Mouse (Mus musculus): ENCODE results near the gene Polr2l.

Gene Polr2l

DNA sequence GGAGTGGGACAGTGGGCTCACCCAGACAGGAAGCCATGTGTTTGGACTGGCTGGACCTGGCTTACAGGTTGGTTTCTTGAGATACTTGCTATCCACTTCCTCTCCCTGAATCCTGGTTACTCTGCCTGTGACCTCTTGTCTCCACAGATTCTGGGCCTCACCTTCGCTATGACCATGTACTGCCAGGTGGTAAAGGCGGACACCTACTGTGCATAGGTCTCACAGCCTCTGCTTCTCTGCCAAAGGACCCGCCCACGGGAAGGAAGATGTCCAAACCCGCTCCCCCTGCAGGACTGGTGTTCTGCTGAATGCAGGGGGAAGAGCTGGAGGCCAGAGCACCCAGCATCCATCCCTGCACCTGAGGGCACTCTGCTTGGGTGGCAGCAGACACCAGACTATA is 17.8 kb upstream of the Polr2l start:
- ChIA-PET CTCF (interaction anchor here in 1 of 4 experiments (1.4 to 4.8 kb wide), 2 partner anchors 12 to 98 kb away, joined by 3 to 36 read pairs; no protein-coding TSS in a partner anchor), POLR2A (interaction anchor here in 1 of 4 experiments (0.9 kb wide), 1 partner anchor 7 kb away, joined by 3 read pairs; no protein-coding TSS in a partner anchor)

- ChIA-PET CTCF (interaction anchor here (0.5 to 4.8 kb wide), 21 partner anchors 9 to 1370 kb away, joined by 3 to 36 read pairs (median 3); partner anchors contain the start of gene Chid1 (in 1 of the 4)), POLR2A (interaction anchor here in 2 of 4 experiments (0.6 to 38.4 kb wide), 6 partner anchors 10 to 112 kb away, joined by 3 to 944 read pairs (median 4); partner anchors contain the start of genes Cd151 (in 1 of the 2), Cracr2b (in 1 of the 2), Pnpla2 (in 1 of the 2) and Polr2l (in 1 of the 2))
Observed at GRCm38 (mm10) chr7:141491151-141491550, 16.2 kb upstream of the Polr2l start.

DNA sequence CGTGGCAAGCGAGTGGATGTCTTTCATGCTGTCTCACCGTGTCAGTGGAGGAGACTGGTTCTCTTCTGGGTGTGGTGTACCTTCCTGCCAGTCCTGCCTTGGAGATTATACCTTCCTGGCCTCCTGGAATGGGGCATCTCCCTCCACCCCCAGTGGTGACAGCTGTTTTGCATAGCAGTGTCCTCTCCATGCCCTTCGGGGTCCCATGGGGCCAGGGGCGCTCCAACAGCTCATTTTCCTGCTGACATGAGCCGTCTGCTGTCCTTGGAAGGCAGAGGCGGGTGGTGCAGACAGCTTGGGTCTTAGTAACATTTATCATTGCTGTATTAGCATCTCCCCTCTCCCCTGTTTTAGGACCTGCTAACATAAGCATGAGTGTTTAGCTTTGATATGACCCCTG is 12.2 kb upstream of the Polr2l start:
- ChIA-PET POLR2A (interaction anchor here in 3 of 4 experiments (0.9 to 38.4 kb wide), 9 partner anchors 12 to 415 kb away, joined by 3 to 944 read pairs (median 5); partner anchors contain the start of genes Cd151 (in 1 of the 3), Chid1 (in 1 of the 3), Cracr2b (in 1 of the 3) and Pnpla2 (in 1 of the 3)), CTCF (interaction anchor here in 1 of 4 experiments (1.0 kb wide), 1 partner anchor 164 kb away, joined by 3 read pairs; no protein-coding TSS in a partner anchor)

DNA sequence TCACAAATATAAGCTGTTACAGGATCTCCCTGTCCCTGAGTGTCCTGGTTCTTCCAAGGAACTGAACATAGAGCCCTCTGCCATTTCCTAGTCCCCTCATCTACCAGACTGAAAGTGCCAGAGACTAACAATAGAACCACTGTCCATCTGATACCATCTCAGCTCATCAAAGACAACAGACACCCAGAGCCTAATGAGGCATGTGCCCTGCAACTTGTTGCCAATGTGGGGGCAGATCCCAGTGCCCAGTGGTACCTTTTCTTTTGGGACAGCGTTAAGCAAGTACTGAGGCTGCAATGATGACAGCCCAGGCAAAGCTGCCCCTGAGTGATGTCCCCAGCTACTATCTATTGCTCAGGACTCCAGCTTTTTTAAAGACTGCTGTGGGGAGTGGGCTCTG is 11.3 kb upstream of the Polr2l start:
- CTCF ChIA-PET: interaction anchor here in 2 of 4 experiments (1.0 to 1.2 kb wide), 2 partner anchors 165 to 172 kb away, joined by 3 read pairs; no protein-coding TSS in a partner anchor
- POLR2A ChIA-PET: interaction anchor here in 2 of 4 experiments (0.9 to 38.4 kb wide), 5 partner anchors 10 to 416 kb away, joined by 3 to 944 read pairs (median 5); partner anchors contain the start of genes Cd151 (in 1 of the 2), Chid1 (in 1 of the 2), Cracr2b (in 1 of the 2) and Pnpla2 (in 1 of the 2)

DNA sequence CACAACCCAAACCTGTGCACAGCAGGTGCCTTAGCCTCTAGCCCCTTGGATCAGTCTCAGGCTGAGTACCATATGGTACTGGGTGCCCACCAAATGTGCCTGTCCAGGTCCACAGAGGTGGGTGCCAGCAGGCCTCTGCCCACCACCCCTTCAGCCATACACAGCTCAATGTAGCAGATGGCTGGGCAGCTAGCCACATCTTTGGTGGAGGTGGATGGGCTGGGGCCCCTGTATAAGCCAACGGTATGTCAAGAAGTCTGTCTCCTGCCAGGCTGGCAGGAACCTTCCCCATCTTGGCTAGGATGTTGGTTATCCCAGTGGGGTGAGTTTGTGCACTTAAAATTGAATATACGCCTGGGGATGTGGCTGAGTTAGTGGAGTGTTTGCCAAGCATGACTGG is 10.7 kb upstream of the Polr2l start:
- ChIA-PET POLR2A (interaction anchor here in 3 of 4 experiments (0.6 to 38.4 kb wide), 7 partner anchors 8 to 105 kb away, joined by 3 to 944 read pairs (median 4); partner anchors contain the start of genes Cd151 (in 1 of the 3), Chid1 (in 1 of the 3), Cracr2b (in 1 of the 3) and Pnpla2 (in 1 of the 3)), CTCF (interaction anchor here in 1 of 4 experiments (1.2 kb wide), 1 partner anchor 173 kb away, joined by 3 read pairs; no protein-coding TSS in a partner anchor)

- POLR2A ChIA-PET: interaction anchor here in 3 of 4 experiments (0.6 to 38.4 kb wide), 9 partner anchors 8 to 105 kb away, joined by 3 to 944 read pairs (median 4); partner anchors contain the start of genes Polr2l (in 2 of the 3), Tspan4 (in 2 of the 3), Cd151 (in 1 of the 3) and Cracr2b (in 1 of the 3)
- CTCF ChIA-PET: no interaction called here
Observed at GRCm38 (mm10) chr7:141485186-141485585, 10.3 kb upstream of the Polr2l start.

GRCm38 (mm10) chr7:141484186-141485120 is 9.5 kb upstream of the Polr2l start:
- ChIA-PET CTCF (interaction anchor here in 1 of 4 experiments (4.7 kb wide), 1 partner anchor 17 kb away, joined by 22 read pairs; the partner anchor contains the start of gene Cd151), POLR2A (interaction anchor here in 2 of 4 experiments (0.8 to 38.4 kb wide), 12 partner anchors 9 to 93 kb away, joined by 3 to 944 read pairs (median 4); partner anchors contain the start of genes Polr2l (in 2 of the 2), Tspan4 (in 2 of the 2), Cd151 (in 1 of the 2) and Cracr2b (in 1 of the 2))

GRCm38 (mm10) chr7:141483114-141483653 is 8.3 kb upstream of the Polr2l start:
- ChIA-PET CTCF (interaction anchor here in 2 of 4 experiments (1.4 to 4.7 kb wide), 6 partner anchors 15 to 184 kb away, joined by 4 to 49 read pairs (median 16); partner anchors contain the start of genes Cd151 (in 1 of the 2), Chid1 (in 1 of the 2) and Cracr2b (in 1 of the 2)), POLR2A (interaction anchor here in 3 of 4 experiments (0.6 to 38.4 kb wide), 14 partner anchors 8 to 205 kb away, joined by 3 to 944 read pairs (median 5); partner anchors contain the start of genes Cd151 (in 2 of the 3), Chid1 (in 1 of the 3), Cracr2b (in 1 of the 3) and Pnpla2 (in 1 of the 3))

GRCm38 (mm10) chr7:141482531-141483024 is 7.6 kb upstream of the Polr2l start:
- ChIA-PET CTCF (interaction anchor here in 2 of 4 experiments (1.1 to 4.7 kb wide), 13 partner anchors 9 to 273 kb away, joined by 3 to 49 read pairs (median 9); partner anchors contain the start of genes Cd151 (in 2 of the 2), Chid1 (in 2 of the 2) and Cracr2b (in 1 of the 2)), POLR2A (interaction anchor here in 3 of 4 experiments (0.5 to 38.4 kb wide), 20 partner anchors 12 to 560 kb away, joined by 3 to 944 read pairs (median 5); partner anchors contain the start of genes Cd151 (in 2 of the 3), Chid1 (in 2 of the 3), Cracr2b (in 2 of the 3) and Deaf1 (in 1 of the 3))

DNA sequence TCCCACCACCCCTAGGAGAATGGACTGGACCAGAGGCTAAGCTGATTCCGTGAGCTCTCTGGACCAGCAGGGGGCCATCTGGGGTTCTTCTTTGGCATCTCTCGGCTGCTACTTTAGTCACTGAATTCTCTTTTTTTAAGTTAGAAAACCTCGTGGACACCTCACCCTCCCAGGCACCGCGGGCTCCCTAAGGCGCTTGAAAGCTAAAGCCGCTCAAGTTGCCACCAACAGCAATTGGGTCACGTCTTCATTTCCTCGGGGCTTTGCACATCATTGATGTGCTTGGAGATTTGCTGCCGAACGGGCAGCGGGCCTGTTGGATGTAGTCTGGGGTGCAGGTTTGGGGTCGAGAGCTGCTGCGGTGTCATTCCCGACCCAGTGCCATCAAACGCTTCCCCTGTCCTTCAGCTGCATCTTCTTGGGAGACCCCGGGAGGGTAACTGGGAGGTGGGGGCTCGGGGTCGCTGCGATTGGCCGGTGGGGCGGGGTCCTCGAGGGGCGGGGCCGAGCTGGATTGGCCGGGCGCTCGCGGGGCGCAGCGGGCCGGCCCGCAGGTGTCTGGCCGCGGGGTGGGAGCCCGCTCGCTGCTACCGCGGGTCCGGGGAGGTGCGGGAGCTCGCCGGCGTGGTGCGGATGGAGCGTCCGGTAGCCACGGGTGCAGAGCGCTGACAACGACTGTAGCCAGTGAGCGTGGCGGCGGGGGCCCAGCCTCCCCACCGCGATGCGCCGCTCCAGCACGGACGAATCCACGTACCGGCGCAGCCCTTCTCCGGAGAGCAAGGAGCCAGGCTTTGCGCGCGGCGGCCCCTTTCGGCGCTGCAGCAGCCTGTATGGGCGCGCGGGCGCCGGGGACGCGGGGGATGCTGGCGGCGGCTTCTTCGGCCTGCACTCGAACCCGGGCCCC is 6.8 kb upstream of the Polr2l start:
- CTCF ChIA-PET: interaction anchor here (0.5 to 4.7 kb wide), 71 partner anchors 10 to 768 kb away, joined by 3 to 49 read pairs (median 5); partner anchors contain the start of genes Cd151 (in 2 of the 4), Chid1 (in 2 of the 4), Cracr2b (in 2 of the 4) and Dusp8 (in 1 of the 4)

GRCm38 (mm10) chr7:141480842-141481497 is 6.0 kb upstream of the Polr2l start:
- ChIA-PET POLR2A (interaction anchor here in 3 of 4 experiments (0.5 to 38.4 kb wide), 37 partner anchors 9 to 443 kb away, joined by 3 to 944 read pairs (median 5); partner anchors contain the start of genes Chid1 (in 3 of the 3), Pnpla2 (in 3 of the 3), Cd151 (in 2 of the 3) and Cracr2b (in 2 of the 3)), CTCF (interaction anchor here (0.5 to 4.7 kb wide), 88 partner anchors 9 to 769 kb away, joined by 3 to 49 read pairs (median 4); partner anchors contain the start of genes Cd151 (in 2 of the 4), Chid1 (in 2 of the 4), Taldo1 (in 2 of the 4) and Cracr2b (in 1 of the 4))

More for the DNA sequence above, 6.8 kb upstream of the Polr2l start:
- POLR2A ChIA-PET: interaction anchor here in 3 of 4 experiments (0.5 to 38.4 kb wide), 43 partner anchors 8 to 561 kb away, joined by 3 to 944 read pairs (median 5); partner anchors contain the start of genes Chid1 (in 3 of the 3), Pnpla2 (in 3 of the 3), Cd151 (in 2 of the 3) and Cracr2b (in 2 of the 3)

DNA sequence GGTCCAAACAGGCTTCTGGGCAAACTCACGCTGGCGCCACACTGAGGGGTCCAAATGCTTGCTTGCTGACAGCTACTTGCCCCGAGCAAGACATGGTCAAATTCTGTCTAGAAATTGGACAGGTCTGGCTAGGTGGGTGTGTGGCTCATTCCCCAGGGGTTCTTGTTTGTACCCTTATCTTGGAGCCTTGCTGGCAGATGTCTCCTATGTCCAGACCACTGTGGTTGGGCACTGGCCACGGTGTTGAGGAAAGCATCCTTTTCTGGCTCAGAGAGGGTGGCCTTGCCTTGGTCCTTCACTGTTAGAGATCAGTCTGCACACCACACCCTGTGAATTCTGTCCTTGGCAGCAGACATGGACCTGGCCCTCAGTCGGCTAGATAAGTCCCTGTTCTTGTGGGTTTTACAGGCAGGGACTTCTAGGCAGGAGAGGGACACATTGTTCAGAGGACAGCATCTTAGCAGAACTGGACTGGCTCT is 3.4 kb upstream of the Polr2l start:
- POLR2A ChIA-PET: interaction anchor here in 2 of 4 experiments (1.0 to 38.4 kb wide), 5 partner anchors 19 to 69 kb away, joined by 3 to 944 read pairs (median 7); partner anchors contain the start of genes Cd151 (in 2 of the 2), Chid1 (in 2 of the 2), Cracr2b (in 2 of the 2) and Pnpla2 (in 2 of the 2)
- CTCF ChIA-PET: interaction anchor here in 2 of 4 experiments (0.6 to 1.3 kb wide), 3 partner anchors 10 to 19 kb away, joined by 3 read pairs; no protein-coding TSS in a partner anchor

GRCm38 (mm10) chr7:141477578-141478269 is 2.8 kb upstream of the Polr2l start:
- CTCF ChIA-PET: interaction anchor here in 3 of 4 experiments (0.6 to 2.0 kb wide), 10 partner anchors 9 to 538 kb away, joined by 3 to 9 read pairs (median 4); partner anchors contain the start of genes Cracr2b (in 1 of the 3) and Eps8l2 (in 1 of the 3)
- POLR2A ChIA-PET: interaction anchor here in 3 of 4 experiments (0.6 to 38.4 kb wide), 13 partner anchors 9 to 597 kb away, joined by 3 to 944 read pairs (median 5); partner anchors contain the start of genes Pnpla2 (in 3 of the 3), Cd151 (in 2 of the 3), Chid1 (in 2 of the 3) and Cracr2b (in 2 of the 3)

All from embryonic stem cell, embryonic (primary cell).